Mouse (Mus musculus) embryonic facial prominence, embryonic 13.5 days (tissue): ENCODE results near the gene Qpctl. TPM values are rescaled to one million over a fixed set of nuclear protein-coding genes. Genes with fewer than 3 reads are reported as not detected.

Experiments used
- ATAC-seq: fragments of 200-750 bp; cut with Nextera tagmentation; 2 replicates; pipeline ENCODE4 v1.8.0; 2017; ENCODE audit warnings: low read depth; ENCODE audit not compliant: insufficient number of reproducible peaks, insufficient read depth, low FRiP score, low TSS enrichment
- H3K27ac ChIP-seq: fragments of 300-500 bp; sonication (generic); 2 replicates; pipeline ENCODE4 v1.5.1; 2015; ENCODE audit warnings: moderate library complexity, mild to moderate bottlenecking, inconsistent platforms
- H3K27me3 ChIP-seq: fragments of 300-500 bp; sonication (generic); 2 replicates; pipeline ENCODE4 v1.6.1; 2015; ENCODE audit warnings: mild to moderate bottlenecking, inconsistent platforms
- H3K36me3 ChIP-seq: fragments of 300-500 bp; sonication (generic); 2 replicates; pipeline ENCODE4 v1.6.1; 2015; ENCODE audit warnings: mild to moderate bottlenecking, inconsistent platforms
- H3K4me1 ChIP-seq: fragments of 300-500 bp; sonication (generic); 2 replicates; pipeline ENCODE4 v1.6.1; 2015; ENCODE audit warnings: inconsistent platforms
- H3K4me2 ChIP-seq: fragments of 300-500 bp; sonication (generic); 2 replicates; pipeline ENCODE4 v1.6.1; 2015; ENCODE audit warnings: moderate library complexity, mild to moderate bottlenecking, inconsistent platforms
- H3K4me3 ChIP-seq: fragments of 300-500 bp; sonication (generic); 2 replicates; pipeline ENCODE4 v1.5.1; 2015; ENCODE audit warnings: mild to moderate bottlenecking, inconsistent platforms
- H3K9ac ChIP-seq: fragments of 300-500 bp; sonication (generic); 2 replicates; pipeline ENCODE4 v1.6.1; 2015; ENCODE audit warnings: mild to moderate bottlenecking, inconsistent platforms
- H3K9me3 ChIP-seq: fragments of 300-500 bp; sonication (generic); 2 replicates; pipeline ENCODE4 v1.6.1; 2016; ENCODE audit warnings: inconsistent platforms
- WGBS: fragments of 180-500 bp; shearing (Covaris S2); methylation state at CpG from one replicate; pipeline ENCODE4 v1.1.7; 2015; ENCODE audit warnings: mixed read lengths; 5-methylcytosine and 5-hydroxymethylcytosine counted together
- polyA plus RNA-seq: library from polyadenylated mRNA; unstranded; fragments of >200 nt; fragmentation: Nextera tagmentation; extraction: Ambion mirVana; gene quantifications from 2 replicates; pipeline ENCODE4 v1.2.1, GENCODE M21; 2015

The Qpctl gene
- polyA plus RNA-seq, 1 experiment from 2014 or later = 15.2 TPM

DNA sequence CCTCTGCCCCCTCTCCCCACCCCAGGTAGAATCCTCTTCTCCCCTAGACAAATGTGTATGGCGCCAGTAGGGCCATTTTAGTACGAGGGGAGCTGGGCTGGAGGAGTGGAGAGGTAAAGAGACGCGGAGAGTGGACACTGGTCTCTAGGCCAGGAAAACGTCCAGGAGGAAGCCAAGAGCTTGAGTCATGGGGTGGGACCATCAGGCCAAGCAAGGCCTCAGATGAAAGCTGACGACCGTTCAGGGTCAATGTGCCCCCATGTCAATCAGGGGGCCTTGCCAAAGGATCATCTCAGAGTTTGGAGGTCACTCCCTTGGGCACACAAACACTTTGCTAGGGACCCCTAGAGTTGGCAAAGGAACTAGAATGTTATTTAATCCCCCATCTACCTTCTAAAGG is 28.1 kb upstream of the Qpctl start:
- Histone ChIP-seq H3K9ac (no peak overlapping the region), H3K4me3 (no peak overlapping the region), H3K27me3 (peaks cover 76% of the 10 kb centered on the region), H3K4me2 (0 out of 2 replicates have a peak overlapping the region, but pooled peaks have one; percentile 58), H3K4me1 (peaks cover 54% of the 10 kb centered on the region), H3K36me3 (no peaks in the 10 kb centered on the region), H3K9me3 (0 out of 2 replicates have a peak, but pooled peaks cover 3% of the 10 kb centered on the region), H3K27ac (no peak overlapping the region)
- no peak for ATAC-seq
- 57% methylated on average over 7 of the region's 7 CpGs for WGBS

GRCm38 (mm10) chr7:19176516-19176947 is 27.4 kb upstream of the Qpctl start:
- H3K36me3 ChIP-seq = no peaks in the 10 kb centered on the region
- H3K27me3 ChIP-seq = peaks cover 81% of the 10 kb centered on the region
- H3K4me2 ChIP-seq = peak overlapping the region; percentile 58
- ATAC-seq = no peak
- H3K4me3 ChIP-seq = peak overlapping the region; percentile 37
- peak overlapping the region; percentile 58 for H3K9ac ChIP-seq
- WGBS = 2% methylated on average over 21 of the region's 21 CpGs
- H3K9me3 ChIP-seq = 0 out of 2 replicates have a peak, but pooled peaks cover 3% of the 10 kb centered on the region
- H3K4me1 ChIP-seq = peaks cover 53% of the 10 kb centered on the region
- no peak overlapping the region for H3K27ac ChIP-seq

GRCm38 (mm10) chr7:19175708-19176515 is 26.8 kb upstream of the Qpctl start, which contains the start of gene Eml2:
Gene Eml2 (plus strand): TSS chr7:19176421.
- peaks cover 47% of the 10 kb centered on the region for H3K4me1 ChIP-seq
- WGBS = 2% methylated on average over 30 of the region's 30 CpGs
- H3K27me3 ChIP-seq = peaks cover 80% of the 10 kb centered on the region
- peak within 1 kb of the TSS; percentile 58 for H3K4me2 ChIP-seq
- 0 out of 2 replicates have a peak, but pooled peaks cover 3% of the 10 kb centered on the region for H3K9me3 ChIP-seq
- H3K4me3 ChIP-seq = peak within 1 kb of the TSS; percentile 37
- H3K27ac ChIP-seq = no peak within 1 kb of the TSS
- ATAC-seq = 0 out of 2 replicates have a peak, but pooled peaks have one; percentile 29
- H3K36me3 ChIP-seq = no peaks in the 10 kb centered on the region
- H3K9ac ChIP-seq = peak within 1 kb of the TSS; percentile 58

GRCm38 (mm10) chr7:19172874-19173273 is 23.8 kb upstream of the Qpctl start:
- peak overlapping the region; percentile 66 for H3K4me2 ChIP-seq
- WGBS = 3% methylated on average over 17 of the region's 17 CpGs
- peak overlapping the region; percentile 58 for H3K9ac ChIP-seq
- no peak for ATAC-seq
- no peaks in the 10 kb centered on the region for H3K9me3 ChIP-seq
- H3K27me3 ChIP-seq = peaks cover 50% of the 10 kb centered on the region
- peaks cover 27% of the 10 kb centered on the region for H3K4me1 ChIP-seq
- no peaks in the 10 kb centered on the region for H3K36me3 ChIP-seq
- no peak overlapping the region for H3K27ac ChIP-seq
- peak overlapping the region; percentile 36 for H3K4me3 ChIP-seq

- Histone ChIP-seq H3K9me3 (no peaks in the 10 kb centered on the region), H3K36me3 (no peaks in the 10 kb centered on the region), H3K9ac (peak overlapping the region; percentile 21; the same call in 1 of the 2 replicates), H3K27ac (no peak overlapping the region), H3K4me1 (peaks cover 27% of the 10 kb centered on the region), H3K27me3 (peaks cover 43% of the 10 kb centered on the region), H3K4me3 (no peak overlapping the region), H3K4me2 (no peak overlapping the region)
- WGBS = 45% methylated on average over 8 of the region's 8 CpGs
- no peak for ATAC-seq
Observed at GRCm38 (mm10) chr7:19171831-19172230, 22.7 kb upstream of the Qpctl start.

GRCm38 (mm10) chr7:19170142-19170541 is 21.1 kb upstream of the Qpctl start:
- WGBS = 43% methylated on average over 8 of the region's 8 CpGs
- no peak for ATAC-seq

GRCm38 (mm10) chr7:19169506-19169905 is 20.4 kb upstream of the Qpctl start:
- Histone ChIP-seq H3K27me3 (peaks cover 42% of the 10 kb centered on the region), H3K36me3 (no peaks in the 10 kb centered on the region), H3K9me3 (no peaks in the 10 kb centered on the region), H3K4me3 (no peak overlapping the region), H3K9ac (0 out of 2 replicates have a peak overlapping the region, but pooled peaks have one; percentile 2), H3K4me1 (peaks cover 32% of the 10 kb centered on the region), H3K27ac (no peak overlapping the region), H3K4me2 (no peak overlapping the region)
- WGBS = 59% methylated on average over 10 of the region's 10 CpGs
- ATAC-seq = no peak

More at GRCm38 (mm10) chr7:19170142-19170541, 21.1 kb upstream of the Qpctl start:
- H3K36me3 ChIP-seq = no peaks in the 10 kb centered on the region
- H3K4me3 ChIP-seq = no peak overlapping the region
- H3K4me1 ChIP-seq = peaks cover 25% of the 10 kb centered on the region
- no peaks in the 10 kb centered on the region for H3K9me3 ChIP-seq
- H3K27me3 ChIP-seq = peaks cover 41% of the 10 kb centered on the region
- no peak overlapping the region for H3K9ac ChIP-seq
- H3K27ac ChIP-seq = no peak overlapping the region
- H3K4me2 ChIP-seq = no peak overlapping the region

- H3K9ac ChIP-seq = no peak overlapping the region
- ATAC-seq = no peak
- H3K27me3 ChIP-seq = peaks cover 48% of the 10 kb centered on the region
- 84% methylated on average over 3 of the region's 3 CpGs for WGBS
- H3K27ac ChIP-seq = no peak overlapping the region
- H3K9me3 ChIP-seq = no peaks in the 10 kb centered on the region
- peaks cover 28% of the 10 kb centered on the region for H3K4me1 ChIP-seq
- no peak overlapping the region for H3K4me2 ChIP-seq
- no peak overlapping the region for H3K4me3 ChIP-seq
- H3K36me3 ChIP-seq = no peaks in the 10 kb centered on the region
Observed at GRCm38 (mm10) chr7:19166990-19167389, 17.9 kb upstream of the Qpctl start.

GRCm38 (mm10) chr7:19165656-19166423 is 16.7 kb upstream of the Qpctl start, which contains the start of gene Gipr:
Gene Gipr (minus strand): TSS chr7:19166127.
- Histone ChIP-seq H3K27me3 (peaks cover 48% of the 10 kb centered on the region), H3K9ac (0 out of 2 replicates have a peak within 1 kb of the TSS, but pooled peaks have one; percentile 27), H3K4me3 (peak within 1 kb of the TSS; percentile 7; the same call in 1 of the 2 replicates), H3K36me3 (no peaks in the 10 kb centered on the region), H3K4me1 (peaks cover 25% of the 10 kb centered on the region), H3K9me3 (no peaks in the 10 kb centered on the region), H3K27ac (no peak within 1 kb of the TSS), H3K4me2 (peak within 1 kb of the TSS; percentile 48)
- 14% methylated on average over 14 of the region's 14 CpGs for WGBS
- ATAC-seq = no peak

DNA sequence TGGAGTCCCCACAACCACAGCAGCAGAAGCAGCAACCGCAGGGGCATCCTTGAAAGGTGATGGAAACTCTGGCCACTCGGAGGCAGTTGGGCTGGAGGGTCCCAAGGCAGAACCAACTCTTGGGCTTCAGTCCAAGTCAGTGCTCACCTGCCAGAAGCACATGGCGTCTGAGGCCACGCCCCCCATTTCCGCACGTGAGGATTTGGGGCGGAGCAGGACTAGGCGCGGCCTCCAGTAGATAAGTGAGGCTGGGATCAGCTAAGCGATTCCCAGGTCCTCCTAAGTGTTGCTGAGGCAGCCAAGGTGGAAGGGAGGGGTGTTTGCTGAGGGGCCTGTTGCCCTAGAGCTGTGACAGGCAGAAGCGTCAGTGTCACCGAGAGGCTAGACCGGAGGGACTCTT is 15.9 kb upstream of the Qpctl start:
- peaks cover 56% of the 10 kb centered on the region for H3K27me3 ChIP-seq

GRCm38 (mm10) chr7:19164189-19164588 is 15.1 kb upstream of the Qpctl start:
- no peak overlapping the region for H3K9ac ChIP-seq

More for the DNA sequence above, 15.9 kb upstream of the Qpctl start:
- no peak for ATAC-seq
- Histone ChIP-seq H3K4me2 (peak overlapping the region; percentile 48), H3K4me3 (peak overlapping the region; percentile 7; the same call in 1 of the 2 replicates), H3K27ac (no peak overlapping the region), H3K36me3 (no peaks in the 10 kb centered on the region), H3K9ac (0 out of 2 replicates have a peak overlapping the region, but pooled peaks have one; percentile 27), H3K9me3 (no peaks in the 10 kb centered on the region), H3K4me1 (peaks cover 30% of the 10 kb centered on the region)
- 4% methylated on average over 13 of the region's 13 CpGs for WGBS

More at GRCm38 (mm10) chr7:19164189-19164588, 15.1 kb upstream of the Qpctl start:
- H3K36me3 ChIP-seq = no peaks in the 10 kb centered on the region
- no peak overlapping the region for H3K27ac ChIP-seq
- WGBS = 1% methylated on average over 6 of the region's 6 CpGs
- no peaks in the 10 kb centered on the region for H3K9me3 ChIP-seq
- ATAC-seq = no peak
- peak overlapping the region; percentile 48 for H3K4me2 ChIP-seq
- peaks cover 64% of the 10 kb centered on the region for H3K27me3 ChIP-seq
- H3K4me1 ChIP-seq = peaks cover 35% of the 10 kb centered on the region
- H3K4me3 ChIP-seq = peak overlapping the region; percentile 17; the same call in 1 of the 2 replicates
